Mouse (Mus musculus) liver, embryonic 12.5 days (tissue): ENCODE data around the gene Sstr4. TPM values are rescaled to one million over a fixed set of nuclear protein-coding genes. Genes with fewer than 3 reads are reported as not detected.
A peak's percentile ranks its signal among the peaks of the same experiment; 100 is the strongest.

Source experiments
- ATAC-seq: fragments of 200-750 bp; cut with Nextera tagmentation; 2 replicates; pipeline ENCODE4 v1.8.0; 2017; ENCODE audit warnings: moderate number of reproducible peaks, mild to moderate bottlenecking, moderate library complexity
- H3K27ac ChIP-seq: fragments of 300-500 bp; sonication (generic); 2 replicates; pipeline ENCODE4 v1.5.1; 2016; ENCODE audit warnings: mild to moderate bottlenecking
- H3K27me3 ChIP-seq: fragments of 300-500 bp; sonication (generic); replicated peaks from 2 replicates; pipeline ENCODE4 v1.6.1; 2016; ENCODE audit warnings: mild to moderate bottlenecking, moderate library complexity
- H3K36me3 ChIP-seq: fragments of 300-500 bp; sonication (generic); 2 replicates; pipeline ENCODE4 v1.6.1; 2016; ENCODE audit warnings: mild to moderate bottlenecking, moderate library complexity
- H3K4me1 ChIP-seq: fragments of 300-500 bp; sonication (generic); 2 replicates; pipeline ENCODE4 v1.6.1; 2016
- H3K4me2 ChIP-seq: fragments of 300-500 bp; sonication (generic); 2 replicates; pipeline ENCODE4 v1.6.1; 2016; ENCODE audit warnings: mild to moderate bottlenecking, moderate library complexity
- H3K4me3 ChIP-seq: fragments of 300-500 bp; sonication (generic); 2 replicates; pipeline ENCODE4 v1.5.1; 2016; ENCODE audit warnings: mild to moderate bottlenecking, moderate library complexity
- H3K9ac ChIP-seq: fragments of 300-500 bp; sonication (generic); 2 replicates; pipeline ENCODE4 v1.6.1; 2016; ENCODE audit warnings: mild to moderate bottlenecking, moderate library complexity
- H3K9me3 ChIP-seq: fragments of 300-500 bp; sonication (generic); replicated peaks from 2 replicates; pipeline ENCODE4 v1.6.1; 2016; ENCODE audit warnings: mild to moderate bottlenecking, moderate library complexity
- WGBS: fragments of 180-500 bp; shearing (Covaris S2); methylation state at CpG from one replicate; pipeline ENCODE4 v1.1.7; 2016; ENCODE audit not compliant: insufficient replicate concordance; 5-methylcytosine and 5-hydroxymethylcytosine counted together
- polyA plus RNA-seq: library from polyadenylated mRNA; unstranded; fragments of >200 nt; fragmentation: Nextera tagmentation; extraction: Ambion mirVana; gene quantifications from 2 replicates; pipeline ENCODE4 v1.2.1, GENCODE M21; 2016

The Sstr4 gene
- polyA plus RNA-seq, 1 experiment from 2014 or later: 0.25 TPM

- Histone ChIP-seq H3K4me1 (no peaks in the 10 kb centered on the region), H3K9ac (no peak overlapping the region), H3K9me3 (no peaks in the 10 kb centered on the region), H3K27ac (no peak overlapping the region), H3K4me2 (no peak overlapping the region), H3K36me3 (no peaks in the 10 kb centered on the region), H3K4me3 (no peak overlapping the region), H3K27me3 (no peaks in the 10 kb centered on the region)
- no peak for ATAC-seq
- WGBS: 62% methylated on average over 3 of the region's 3 CpGs
Measured at GRCm38 (mm10) chr2:148419151-148419550, 24.0 kb downstream of the Sstr4 start.

GRCm38 (mm10) chr2:148419776-148420175 lies 24.6 kb downstream of the Sstr4 start:
- Histone ChIP-seq H3K9ac (no peak overlapping the region), H3K4me3 (no peak overlapping the region), H3K9me3 (no peaks in the 10 kb centered on the region), H3K36me3 (no peaks in the 10 kb centered on the region), H3K4me1 (no peaks in the 10 kb centered on the region), H3K27ac (no peak overlapping the region), H3K27me3 (no peaks in the 10 kb centered on the region), H3K4me2 (no peak overlapping the region)
- ATAC-seq: no peak
- 79% methylated on average over 2 of the region's 2 CpGs for WGBS

DNA sequence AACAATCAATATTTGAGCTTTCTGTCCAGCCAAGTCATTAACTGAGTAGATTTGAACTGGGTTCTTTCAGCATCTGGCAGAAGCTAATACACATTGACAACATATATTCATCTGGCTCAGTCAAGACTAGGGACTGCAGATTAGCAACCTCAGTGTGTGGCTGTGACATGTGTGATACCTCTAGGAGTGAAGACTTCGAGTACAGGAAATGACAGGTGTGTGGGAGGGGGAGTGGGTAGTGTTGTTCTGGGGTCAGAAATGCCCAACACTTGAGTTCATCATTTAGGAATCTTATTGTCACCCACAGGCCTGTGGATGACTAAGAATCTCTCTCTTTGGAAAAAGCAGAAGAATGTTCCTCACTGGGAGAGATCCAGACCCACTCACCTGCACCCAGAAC lies 26.0 kb downstream of the Sstr4 start:
- Histone ChIP-seq H3K4me3 (no peak overlapping the region), H3K27me3 (no peaks in the 10 kb centered on the region), H3K27ac (no peak overlapping the region), H3K9ac (no peak overlapping the region), H3K4me1 (no peaks in the 10 kb centered on the region), H3K36me3 (no peaks in the 10 kb centered on the region), H3K9me3 (no peaks in the 10 kb centered on the region), H3K4me2 (no peak overlapping the region)
- no peak for ATAC-seq
- WGBS: 20% methylated on average over 1 of the region's 1 CpGs

DNA sequence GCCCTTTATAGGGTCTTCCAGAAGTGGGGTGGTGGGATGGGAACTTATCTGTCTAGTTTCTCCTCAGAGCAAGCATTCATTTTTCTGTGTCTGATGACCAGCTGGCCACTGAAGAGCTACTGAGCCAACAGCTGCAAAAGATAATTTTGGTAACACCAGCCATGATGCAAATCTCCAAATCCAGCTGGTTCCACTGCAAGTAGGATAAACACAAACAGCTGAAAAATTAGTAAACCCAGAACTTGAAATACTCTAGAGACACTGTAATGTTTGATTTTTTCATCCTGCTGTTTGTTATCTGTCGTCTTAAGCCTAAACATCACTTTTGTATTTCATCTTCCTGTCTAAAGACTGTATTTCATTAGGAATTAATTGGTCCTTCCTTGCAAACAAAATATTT lies 26.6 kb downstream of the Sstr4 start:
- no peaks in the 10 kb centered on the region for H3K36me3 ChIP-seq
- no peak overlapping the region for H3K9ac ChIP-seq
- H3K27me3 ChIP-seq: no peaks in the 10 kb centered on the region
- no peak overlapping the region for H3K27ac ChIP-seq
- H3K9me3 ChIP-seq: no peaks in the 10 kb centered on the region
- H3K4me1 ChIP-seq: no peaks in the 10 kb centered on the region
- no peak overlapping the region for H3K4me2 ChIP-seq
- no peak overlapping the region for H3K4me3 ChIP-seq
- 50% methylated on average over 1 of the region's 1 CpGs for WGBS
- no peak for ATAC-seq

DNA sequence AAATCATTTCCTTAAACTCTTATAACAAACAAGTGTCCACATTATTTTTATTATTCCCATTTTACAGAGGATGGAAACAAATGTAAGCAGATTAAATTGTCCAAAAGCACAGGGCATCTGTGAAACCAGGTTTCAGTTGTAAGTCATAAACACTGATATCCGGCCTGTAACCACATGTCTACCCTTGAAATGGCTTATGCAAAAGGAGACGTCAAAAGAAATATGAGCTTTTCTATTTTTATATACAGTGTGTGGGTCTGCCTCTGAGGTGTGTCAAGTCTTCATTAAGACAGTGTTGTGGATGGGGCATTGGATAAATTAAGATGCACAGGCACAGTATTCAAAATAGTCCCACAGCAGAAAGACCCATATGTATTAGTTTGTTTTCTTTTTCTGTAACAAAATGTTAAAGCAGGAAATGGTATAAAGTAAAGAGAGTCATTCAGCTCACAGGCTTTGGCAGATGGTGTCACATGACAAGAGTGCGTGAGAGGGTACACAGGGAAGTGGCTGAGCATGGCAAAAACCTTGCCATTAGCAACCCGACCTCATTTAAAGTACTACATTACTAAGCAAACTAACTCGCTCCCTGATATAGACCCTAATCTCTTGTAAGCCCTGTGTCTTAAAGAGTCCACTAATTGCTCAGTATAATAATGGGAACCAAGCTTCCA lies 30.7 kb downstream of the Sstr4 start:
- H3K27ac ChIP-seq: no peak overlapping the region
- H3K4me3 ChIP-seq: no peak overlapping the region
- H3K9me3 ChIP-seq: no peaks in the 10 kb centered on the region
- H3K36me3 ChIP-seq: no peaks in the 10 kb centered on the region
- ATAC-seq: no peak
- 70% methylated on average over 5 of the region's 5 CpGs for WGBS
- no peak overlapping the region for H3K9ac ChIP-seq
- H3K4me2 ChIP-seq: no peak overlapping the region
- H3K27me3 ChIP-seq: no peaks in the 10 kb centered on the region
- H3K4me1 ChIP-seq: no peaks in the 10 kb centered on the region

DNA sequence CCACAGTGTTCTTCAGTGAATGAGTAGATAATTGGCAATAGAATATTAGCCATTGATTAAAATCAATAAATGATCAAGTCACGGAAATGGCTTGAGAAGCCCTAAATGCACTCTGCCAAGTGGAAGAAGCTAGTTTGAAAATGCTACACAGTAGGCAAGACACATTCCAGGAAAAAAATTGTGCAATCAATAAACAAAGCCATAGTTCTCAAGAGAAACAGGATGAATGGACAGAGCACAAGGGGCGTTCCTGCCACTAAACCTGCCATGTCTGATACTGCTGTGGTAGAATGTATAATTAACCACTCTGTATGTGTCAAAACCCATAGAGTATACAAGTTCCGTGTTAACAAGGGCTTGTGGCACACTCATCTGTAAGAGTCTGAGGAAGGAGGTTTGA lies 32.4 kb downstream of the Sstr4 start:
- no peak for ATAC-seq
- no peaks in the 10 kb centered on the region for H3K36me3 ChIP-seq
- no peak overlapping the region for H3K4me3 ChIP-seq
- no peaks in the 10 kb centered on the region for H3K4me1 ChIP-seq
- H3K27me3 ChIP-seq: no peaks in the 10 kb centered on the region
- 62% methylated on average over 3 of the region's 3 CpGs for WGBS
- no peak overlapping the region for H3K4me2 ChIP-seq
- H3K9me3 ChIP-seq: no peaks in the 10 kb centered on the region
- H3K27ac ChIP-seq: no peak overlapping the region
- H3K9ac ChIP-seq: no peak overlapping the region

DNA sequence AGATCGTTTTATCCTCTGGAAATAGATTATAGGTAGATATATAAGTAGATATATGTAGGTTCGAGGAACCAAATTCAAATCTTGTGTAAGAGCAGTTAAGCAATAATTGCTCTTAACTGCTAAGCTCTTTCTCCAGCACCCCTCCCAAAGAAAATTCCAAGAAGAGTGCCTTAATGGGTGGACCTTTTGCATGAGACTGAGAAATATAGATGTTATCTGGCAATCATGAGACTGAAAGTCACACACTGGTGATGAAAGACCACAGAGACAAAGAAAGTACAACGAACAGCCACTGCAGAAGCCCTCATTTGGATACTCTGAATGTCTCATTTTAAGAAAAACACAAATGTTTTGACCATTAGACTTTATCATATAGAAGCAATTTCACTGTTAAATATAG lies 33.4 kb downstream of the Sstr4 start:
- no peaks in the 10 kb centered on the region for H3K36me3 ChIP-seq
- H3K4me2 ChIP-seq: no peak overlapping the region
- H3K9me3 ChIP-seq: no peaks in the 10 kb centered on the region
- no peak overlapping the region for H3K9ac ChIP-seq
- 63% methylated on average over 3 of the region's 3 CpGs for WGBS
- H3K27ac ChIP-seq: no peak overlapping the region
- H3K4me3 ChIP-seq: no peak overlapping the region
- H3K4me1 ChIP-seq: no peaks in the 10 kb centered on the region
- no peaks in the 10 kb centered on the region for H3K27me3 ChIP-seq
- ATAC-seq: no peak

DNA sequence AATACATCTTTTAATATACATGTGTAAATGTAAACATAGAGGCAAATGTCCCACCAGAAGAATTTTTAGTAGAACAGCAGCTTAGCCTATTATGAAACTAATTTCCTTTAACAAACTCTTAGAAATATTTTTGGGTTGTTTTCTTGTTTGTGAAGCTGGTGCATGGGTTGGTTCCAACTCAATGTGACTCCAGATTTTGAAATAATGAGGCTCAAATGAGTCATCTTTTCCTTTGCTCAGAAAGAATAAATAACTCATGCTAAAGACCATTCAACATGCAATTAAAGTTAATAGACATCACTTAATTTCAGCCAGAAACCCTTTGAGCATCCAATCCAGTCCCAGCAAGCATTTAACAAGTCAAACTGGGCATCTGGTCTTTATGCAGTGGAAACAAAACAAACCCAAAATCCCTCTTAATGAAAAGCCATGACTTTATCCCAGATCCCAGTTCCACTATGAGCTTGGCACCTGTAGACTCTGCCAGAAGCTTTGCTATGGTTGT lies 33.9 kb downstream of the Sstr4 start:
- H3K4me2 ChIP-seq: no peak overlapping the region
- H3K27ac ChIP-seq: no peak overlapping the region
- H3K4me1 ChIP-seq: no peaks in the 10 kb centered on the region
- no peaks in the 10 kb centered on the region for H3K9me3 ChIP-seq
- H3K9ac ChIP-seq: no peak overlapping the region
- ATAC-seq: no peak
- H3K4me3 ChIP-seq: no peak overlapping the region
- no peaks in the 10 kb centered on the region for H3K27me3 ChIP-seq
- no peaks in the 10 kb centered on the region for H3K36me3 ChIP-seq

GRCm38 (mm10) chr2:148430941-148431340 lies 35.8 kb downstream of the Sstr4 start:
- Histone ChIP-seq H3K4me3 (no peak overlapping the region), H3K27me3 (no peaks in the 10 kb centered on the region), H3K4me2 (no peak overlapping the region), H3K9me3 (no peaks in the 10 kb centered on the region), H3K9ac (no peak overlapping the region), H3K4me1 (no peaks in the 10 kb centered on the region), H3K27ac (no peak overlapping the region), H3K36me3 (no peaks in the 10 kb centered on the region)
- 59% methylated on average over 4 of the region's 4 CpGs for WGBS
- ATAC-seq: no peak

- H3K27me3 ChIP-seq: no peaks in the 10 kb centered on the region
- H3K4me1 ChIP-seq: no peaks in the 10 kb centered on the region
- no peak overlapping the region for H3K4me3 ChIP-seq
- 39% methylated on average over 2 of the region's 2 CpGs for WGBS
- no peak overlapping the region for H3K4me2 ChIP-seq
- H3K9me3 ChIP-seq: no peaks in the 10 kb centered on the region
- no peak overlapping the region for H3K9ac ChIP-seq
- H3K36me3 ChIP-seq: no peaks in the 10 kb centered on the region
- no peak for ATAC-seq
- no peak overlapping the region for H3K27ac ChIP-seq
Measured at GRCm38 (mm10) chr2:148432346-148432745, 37.2 kb downstream of the Sstr4 start.

DNA sequence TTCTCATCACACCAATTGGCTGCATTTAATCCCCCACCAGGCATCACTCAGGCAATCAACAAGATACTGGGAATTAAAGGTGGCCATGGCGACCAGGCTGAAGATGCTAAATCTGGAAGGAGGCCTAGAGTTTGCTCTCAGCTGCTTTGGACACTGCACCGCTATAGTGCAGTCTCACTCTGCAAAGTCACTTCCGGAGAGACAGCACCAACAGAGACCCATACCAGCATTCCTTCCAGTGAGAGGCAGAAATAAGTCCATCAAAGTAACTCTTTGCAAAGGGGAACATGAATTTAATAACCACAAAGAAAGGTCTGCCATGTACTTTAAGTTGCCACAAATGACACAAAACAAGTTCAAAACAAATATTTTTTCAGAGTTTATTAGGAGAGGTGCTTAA lies 41.1 kb downstream of the Sstr4 start:
- Histone ChIP-seq H3K27ac (no peak overlapping the region), H3K9ac (no peak overlapping the region), H3K4me3 (no peak overlapping the region), H3K9me3 (no peaks in the 10 kb centered on the region), H3K4me2 (no peak overlapping the region), H3K36me3 (no peaks in the 10 kb centered on the region), H3K27me3 (no peaks in the 10 kb centered on the region), H3K4me1 (no peaks in the 10 kb centered on the region)
- 37% methylated on average over 3 of the region's 3 CpGs for WGBS
- no peak for ATAC-seq

- no peak overlapping the region for H3K4me3 ChIP-seq
- H3K27ac ChIP-seq: no peak overlapping the region
- no peaks in the 10 kb centered on the region for H3K27me3 ChIP-seq
- H3K4me1 ChIP-seq: peaks cover 7% of the 10 kb centered on the region; the same call in 1 of the 2 replicates
- H3K4me2 ChIP-seq: no peak overlapping the region
- H3K9me3 ChIP-seq: no peaks in the 10 kb centered on the region
- ATAC-seq: no peak
- H3K36me3 ChIP-seq: no peaks in the 10 kb centered on the region
- H3K9ac ChIP-seq: no peak overlapping the region
- WGBS: 37% methylated on average over 3 of the region's 3 CpGs
Measured at GRCm38 (mm10) chr2:148439691-148440276, 44.6 kb downstream of the Sstr4 start.

GRCm38 (mm10) chr2:148441421-148441820 lies 46.3 kb downstream of the Sstr4 start:
- Histone ChIP-seq H3K36me3 (no peaks in the 10 kb centered on the region), H3K4me2 (peak overlapping the region; percentile 39), H3K9me3 (no peaks in the 10 kb centered on the region), H3K4me3 (peak overlapping the region; percentile 31), H3K4me1 (peaks cover 7% of the 10 kb centered on the region; the same call in 1 of the 2 replicates), H3K27me3 (no peaks in the 10 kb centered on the region), H3K9ac (no peak overlapping the region), H3K27ac (no peak overlapping the region)
- 60% methylated on average over 10 of the region's 10 CpGs for WGBS
- ATAC-seq: no peak
